Mouse (Mus musculus) spleen, embryonic (tissue): Measurements from ENCODE around the gene Sdccag8.

Experiments
- CTCF ChIA-PET: fragments of 350-600 bp; sonication (Branson Sonifier 250); formaldehyde crosslinking; loops from one replicate; lab custom pipeline; 2022; lab: Charles Lee

Sdccag8 gene

DNA sequence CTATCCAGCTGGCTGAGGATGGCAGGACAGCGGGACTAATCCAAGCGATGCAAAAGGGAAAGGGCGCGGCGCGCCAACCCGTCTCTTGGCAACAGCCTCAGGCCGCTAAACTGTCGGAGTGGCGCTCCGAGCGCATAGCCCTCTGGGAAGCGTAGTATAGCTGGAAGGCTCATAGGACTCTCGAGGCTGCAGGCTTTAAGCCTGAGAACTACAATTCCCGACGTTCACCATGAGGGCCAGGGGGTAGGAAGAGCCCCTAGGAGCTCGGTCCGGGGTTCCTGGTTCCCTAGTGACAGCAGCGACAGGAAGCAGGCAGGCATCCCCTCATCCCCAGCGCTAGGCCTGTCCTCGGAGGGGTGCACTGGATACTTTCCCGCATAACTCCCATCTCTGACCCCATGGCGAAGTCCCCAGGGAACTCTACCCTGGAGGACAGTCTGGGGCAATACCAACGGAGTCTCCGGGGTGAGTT, at the start of gene Sdccag8:
Sdccag8 (plus strand) TSS at position 70 of the 472 bp plus-strand sequence.
- CTCF ChIA-PET, result interaction anchor here (0.6 kb wide), 1 partner anchor 28 kb away, joined by 3 read pairs; no protein-coding TSS in a partner anchor

GRCm38 (mm10) chr1:176774533-176774932, 39.9 kb upstream of the Sdccag8 start:
- CTCF ChIA-PET, result no interaction called here

- CTCF ChIA-PET, result interaction anchor here (0.5 to 0.6 kb wide), 2 partner anchors 87 to 200 kb away, joined by 3 read pairs; no protein-coding TSS in a partner anchor
Observed at GRCm38 (mm10) chr1:176789326-176789725, 25.1 kb upstream of the Sdccag8 start.

DNA sequence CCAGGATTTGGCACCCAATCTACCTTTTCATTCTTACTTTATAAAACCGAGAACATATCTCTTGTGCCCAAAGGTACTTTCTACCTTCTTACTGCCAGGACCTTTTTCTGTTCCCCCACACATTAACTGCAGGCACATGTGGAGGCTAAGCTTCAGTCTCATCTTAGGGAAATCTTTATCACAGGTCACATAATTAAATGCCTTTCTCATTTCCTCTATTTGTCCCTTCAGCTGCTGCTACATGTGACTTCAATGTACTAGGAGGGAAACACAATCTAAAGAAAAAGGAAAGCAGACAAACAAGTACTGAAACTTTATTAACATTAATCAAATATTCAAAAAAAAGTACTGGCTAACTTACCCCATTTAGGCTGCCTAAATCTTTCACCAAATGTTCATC, 22.3 kb upstream of the Sdccag8 start:
- CTCF ChIA-PET, result no interaction called here

- CTCF ChIA-PET, result no interaction called here
Observed at GRCm38 (mm10) chr1:176798673-176799072, 15.8 kb upstream of the Sdccag8 start.

- CTCF ChIA-PET, result interaction anchor here (1.6 kb wide), 1 partner anchor 11 kb away, joined by 5 read pairs; no protein-coding TSS in a partner anchor
Observed at GRCm38 (mm10) chr1:176800728-176801365, 13.6 kb upstream of the Sdccag8 start.

GRCm38 (mm10) chr1:176810161-176810560, 4.3 kb upstream of the Sdccag8 start:
- CTCF ChIA-PET, result interaction anchor here (1.1 kb wide), 1 partner anchor 14 kb away, joined by 3 read pairs; no protein-coding TSS in a partner anchor

DNA sequence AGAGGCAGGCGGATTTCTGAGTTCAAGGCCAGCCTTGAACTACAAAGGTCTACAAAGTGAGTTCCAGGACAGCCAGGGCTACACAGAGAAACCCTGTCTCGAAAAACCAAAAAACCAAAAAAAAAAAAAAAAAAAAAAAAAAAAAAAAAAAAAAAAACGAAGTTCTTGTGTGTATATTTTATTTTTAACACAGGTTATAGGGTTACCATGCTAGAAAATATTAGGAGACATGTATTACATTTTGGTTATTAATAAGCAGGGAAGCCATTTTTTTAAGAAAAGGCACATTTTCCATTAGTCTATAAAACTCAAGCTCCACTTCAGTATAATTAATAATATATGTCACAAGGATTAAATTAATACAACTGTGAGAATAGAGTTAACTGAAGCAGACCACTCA, 2.6 kb upstream of the Sdccag8 start:
- CTCF ChIA-PET, result interaction anchor here (1.6 kb wide), 1 partner anchor 11 kb away, joined by 5 read pairs; no protein-coding TSS in a partner anchor

GRCm38 (mm10) chr1:176812491-176813291, 1.8 kb upstream of the Sdccag8 start:
- CTCF ChIA-PET, result interaction anchor here (1.6 kb wide), 1 partner anchor 11 kb away, joined by 5 read pairs; no protein-coding TSS in a partner anchor

- CTCF ChIA-PET, result no interaction called here
Observed at GRCm38 (mm10) chr1:176813292-176814035, 996 bp upstream of the Sdccag8 start.

GRCm38 (mm10) chr1:176814036-176814420, 432 bp upstream of the Sdccag8 start, which contains the start of gene Cep170:
Cep170 (minus strand) TSS chr1:176814067.
- CTCF ChIA-PET, result interaction anchor here (0.6 kb wide), 1 partner anchor 27 kb away, joined by 3 read pairs; no protein-coding TSS in a partner anchor

DNA sequence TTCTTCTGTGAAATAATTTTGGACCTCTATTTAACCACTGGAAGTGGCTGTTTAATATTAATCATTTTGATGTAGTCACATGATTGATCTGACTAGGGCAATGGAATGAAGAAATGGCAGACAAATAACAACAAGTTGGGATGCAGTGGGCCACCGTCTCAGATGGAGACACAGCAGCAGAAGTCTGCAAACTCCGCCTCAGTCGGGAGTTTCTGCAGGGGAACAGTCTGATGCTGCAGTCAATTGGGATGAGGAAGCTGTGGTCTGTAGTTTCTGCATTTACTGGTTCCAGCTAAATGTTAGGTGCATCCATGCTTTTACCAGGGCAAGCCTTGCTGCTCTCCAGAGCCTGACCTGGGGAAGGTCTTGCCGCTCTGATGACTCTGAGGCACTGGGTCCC, 2.3 kb downstream of the Sdccag8 start:
- CTCF ChIA-PET, result no interaction called here

- CTCF ChIA-PET, result no interaction called here
Observed at GRCm38 (mm10) chr1:176818147-176818546, 3.7 kb downstream of the Sdccag8 start.

- CTCF ChIA-PET, result no interaction called here
Observed at GRCm38 (mm10) chr1:176818763-176819162, 4.3 kb downstream of the Sdccag8 start.

DNA sequence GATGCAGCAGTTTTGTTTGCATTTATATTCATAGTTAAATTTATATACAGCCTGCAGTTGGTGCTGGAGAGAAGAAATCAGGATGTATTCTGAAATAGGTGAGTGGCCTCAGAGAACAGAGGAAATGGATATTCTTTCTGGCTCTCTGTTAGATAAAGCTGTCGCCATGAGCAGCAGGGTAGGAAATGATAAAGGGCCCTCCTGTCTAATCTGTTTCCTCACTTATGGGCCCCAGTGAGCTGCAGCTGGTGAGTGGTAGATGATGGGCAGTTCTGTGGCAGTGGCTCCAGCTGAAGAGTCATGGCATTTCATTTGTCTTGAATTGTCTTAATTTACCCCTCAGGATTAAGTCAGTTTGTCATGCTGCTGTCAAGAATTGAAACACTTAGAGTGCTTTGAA, 7.5 kb downstream of the Sdccag8 start:
- CTCF ChIA-PET, result no interaction called here

DNA sequence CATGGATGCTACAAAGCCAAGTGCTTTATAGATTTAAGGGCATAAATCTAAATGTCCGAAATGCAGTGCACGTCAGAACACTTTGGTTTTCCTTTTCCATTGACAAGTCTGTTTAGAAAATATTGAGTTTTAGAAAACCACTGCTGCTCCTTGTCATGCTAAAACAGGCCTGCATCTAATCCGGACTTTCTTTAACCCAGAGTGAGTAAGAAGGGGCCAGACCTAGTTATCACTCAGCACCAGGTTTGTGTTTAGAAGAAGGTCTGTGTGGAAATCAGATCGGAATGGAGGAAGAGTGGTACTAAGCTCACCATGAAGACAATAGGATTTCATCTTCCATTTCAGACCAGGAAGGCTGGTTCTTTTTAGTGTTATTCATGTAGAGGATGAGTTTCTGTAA, 8.5 kb downstream of the Sdccag8 start:
- CTCF ChIA-PET, result no interaction called here

DNA sequence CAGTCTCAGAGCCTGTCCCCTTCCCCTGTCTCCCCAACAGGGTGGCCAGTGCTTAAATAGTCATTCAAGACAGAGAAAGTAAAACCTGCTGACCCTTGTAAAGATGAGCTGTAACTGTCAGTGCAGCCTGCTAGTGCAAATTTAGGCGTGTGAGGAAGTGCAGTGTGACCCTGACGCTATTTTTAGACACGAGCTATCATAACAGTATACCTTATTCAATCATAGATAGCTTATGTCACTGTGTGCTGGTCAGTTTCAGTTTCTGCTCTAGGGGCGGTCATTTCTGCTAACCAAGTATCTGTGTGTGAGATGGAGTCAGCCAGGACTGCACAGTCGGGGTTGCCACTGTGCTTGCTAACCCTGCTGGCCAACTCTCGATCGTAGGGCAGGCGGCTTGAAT, 9.4 kb downstream of the Sdccag8 start:
- CTCF ChIA-PET, result no interaction called here

GRCm38 (mm10) chr1:176824611-176825010, 10.2 kb downstream of the Sdccag8 start:
- CTCF ChIA-PET, result no interaction called here

GRCm38 (mm10) chr1:176825084-176825483, 10.6 kb downstream of the Sdccag8 start:
- CTCF ChIA-PET, result no interaction called here

- CTCF ChIA-PET, result interaction anchor here (0.7 kb wide), 1 partner anchor 404 kb away, joined by 3 read pairs; no protein-coding TSS in a partner anchor
Observed at GRCm38 (mm10) chr1:176826186-176826585, 11.7 kb downstream of the Sdccag8 start.

DNA sequence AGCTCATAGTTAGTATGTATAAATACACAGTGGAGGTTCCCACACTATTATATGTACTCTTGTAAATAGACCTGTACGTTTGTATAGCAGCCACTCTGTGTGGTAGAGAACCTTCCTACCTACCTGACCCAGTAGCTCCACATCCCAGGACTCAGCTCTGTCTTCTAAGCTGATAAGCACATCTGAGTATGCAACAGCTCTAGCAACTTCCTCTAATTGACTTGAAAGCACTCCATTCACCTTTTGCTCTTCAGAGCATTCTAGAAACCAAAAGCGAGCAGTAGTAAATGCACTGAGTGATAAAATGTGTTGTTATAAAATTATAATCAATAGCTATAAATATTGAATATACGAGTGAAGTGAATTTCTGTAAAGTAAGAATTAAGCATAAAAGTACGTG, 12.5 kb downstream of the Sdccag8 start:
- CTCF ChIA-PET, result no interaction called here
